Mouse (Mus musculus) kidney, embryonic 14.5 days (tissue): ENCODE data around the gene Junb. TPM values are rescaled to one million over a fixed set of nuclear protein-coding genes. Genes with fewer than 3 reads are reported as not detected.
A peak's percentile ranks its signal among the peaks of the same experiment; 100 is the strongest.

ENCODE experiments used
- ATAC-seq: fragments of 200-750 bp; cut with Nextera tagmentation; 2 replicates; pipeline ENCODE4 v1.8.0; 2017; ENCODE audit warnings: moderate number of reproducible peaks, mild to moderate bottlenecking, moderate TSS enrichment, moderate library complexity; ENCODE audit not compliant: low FRiP score, low TSS enrichment
- H3K27ac ChIP-seq: fragments of 300-500 bp; sonication (generic); 2 replicates; pipeline ENCODE4 v1.5.1; 2014; ENCODE audit warnings: low read depth, mild to moderate bottlenecking, low read length, moderate library complexity, mixed read lengths
- H3K27me3 ChIP-seq: fragments of 300-500 bp; sonication (generic); 2 replicates; pipeline ENCODE4 v1.6.1; 2014; ENCODE audit warnings: mild to moderate bottlenecking, low read length; ENCODE audit not compliant: control insufficient read depth, insufficient read depth
- H3K36me3 ChIP-seq: fragments of 300-500 bp; sonication (generic); 2 replicates; pipeline ENCODE4 v1.6.1; 2014; ENCODE audit warnings: low read length, mixed read lengths; ENCODE audit not compliant: control insufficient read depth, insufficient read depth
- H3K4me1 ChIP-seq: fragments of 300-500 bp; sonication (generic); 2 replicates; pipeline ENCODE4 v1.6.1; 2014; ENCODE audit warnings: low read length, mixed read lengths; ENCODE audit not compliant: control insufficient read depth, insufficient read depth
- H3K4me2 ChIP-seq: fragments of 300-500 bp; sonication (generic); replicated peaks from 2 replicates; pipeline ENCODE4 v1.6.1; 2014; ENCODE audit warnings: low read depth, mild to moderate bottlenecking, low read length
- H3K4me3 ChIP-seq: fragments of 300-500 bp; sonication (generic); 2 replicates; pipeline ENCODE4 v1.5.1; 2014; ENCODE audit warnings: mild to moderate bottlenecking, low read length
- H3K9ac ChIP-seq: fragments of 300-500 bp; sonication (generic); 2 replicates; pipeline ENCODE4 v1.6.1; 2014; ENCODE audit warnings: low read depth, mild to moderate bottlenecking, low read length, moderate library complexity
- H3K9me3 ChIP-seq: fragments of 300-500 bp; sonication (generic); 2 replicates; pipeline ENCODE4 v1.6.1; 2016; ENCODE audit warnings: low read length; ENCODE audit not compliant: control insufficient read depth
- WGBS: fragments of 180-500 bp; shearing (Covaris S2); extraction: QIAGEN DNeasy Blood & Tissue Kit; methylation state at CpG from one replicate; pipeline ENCODE4 v1.1.7; 2014; 5-methylcytosine and 5-hydroxymethylcytosine counted together
- polyA plus RNA-seq: library from polyadenylated mRNA; unstranded; fragments of >200 nt; fragmentation: Nextera tagmentation; extraction: Ambion mirVana; gene quantifications from 2 replicates; pipeline ENCODE4 v1.2.1, GENCODE M21; 2014

Gene Junb
- polyA plus RNA-seq, 1 experiment from 2014 or later, result 10.0 TPM

GRCm38 (mm10) chr8:84976763-84977434 is 1.6 kb downstream of the Junb start:
- H3K4me2 ChIP-seq, result peak overlapping the region; percentile 98
- H3K4me1 ChIP-seq, result peaks cover 50% of the 10 kb centered on the region
- ATAC-seq, result no peak

GRCm38 (mm10) chr8:84976031-84976762 is 2.3 kb downstream of the Junb start:
- ATAC-seq, result peak; percentile 84
- Histone ChIP-seq H3K4me2 (peak overlapping the region; percentile 98), H3K4me1 (peaks cover 44% of the 10 kb centered on the region), H3K4me3 (peak overlapping the region; percentile 58), H3K9ac (peak overlapping the region; percentile 57), H3K9me3 (no peaks in the 10 kb centered on the region), H3K36me3 (peaks cover 33% of the 10 kb centered on the region), H3K27me3 (no peaks in the 10 kb centered on the region; the same call in 1 of the 2 replicates), H3K27ac (peak overlapping the region; percentile 53; the same call in 1 of the 2 replicates)
- under 1% methylated on average over 57 of the region's 61 CpGs for WGBS

More at GRCm38 (mm10) chr8:84976763-84977434, 1.6 kb downstream of the Junb start:
- Histone ChIP-seq H3K27ac (no peak overlapping the region), H3K36me3 (peaks cover 26% of the 10 kb centered on the region), H3K4me3 (peak overlapping the region; percentile 58), H3K9ac (peak overlapping the region; percentile 68; the same call in 1 of the 2 replicates), H3K27me3 (no peaks in the 10 kb centered on the region; the same call in 1 of the 2 replicates), H3K9me3 (no peaks in the 10 kb centered on the region)
- WGBS, result 2% methylated on average over 25 of the region's 25 CpGs

GRCm38 (mm10) chr8:84975434-84975833 is 3.1 kb downstream of the Junb start:
- Histone ChIP-seq H3K27ac (no peak overlapping the region), H3K9ac (no peak overlapping the region), H3K4me1 (peaks cover 45% of the 10 kb centered on the region), H3K4me2 (peak overlapping the region; percentile 98; the same call in 1 of the 2 replicates), H3K9me3 (no peaks in the 10 kb centered on the region), H3K4me3 (no peak overlapping the region), H3K36me3 (peaks cover 38% of the 10 kb centered on the region), H3K27me3 (no peaks in the 10 kb centered on the region; the same call in 1 of the 2 replicates)
- no peak for ATAC-seq
- 31% methylated on average over 7 of the region's 7 CpGs for WGBS

- WGBS, result 83% methylated on average over 8 of the region's 8 CpGs
- H3K4me3 ChIP-seq, result no peak overlapping the region
- H3K27ac ChIP-seq, result no peak overlapping the region
- ATAC-seq, result no peak
- peaks cover 42% of the 10 kb centered on the region for H3K4me1 ChIP-seq
- H3K9ac ChIP-seq, result no peak overlapping the region
- no peaks in the 10 kb centered on the region for H3K9me3 ChIP-seq
- peaks cover 38% of the 10 kb centered on the region for H3K36me3 ChIP-seq
- no peaks in the 10 kb centered on the region; the same call in 1 of the 2 replicates for H3K27me3 ChIP-seq
- no peak overlapping the region for H3K4me2 ChIP-seq
These were observed 3.9 kb downstream of the Junb start for GRCm38 (mm10) chr8:84974543-84975142.

- WGBS, result 76% methylated on average over 4 of the region's 4 CpGs
- Histone ChIP-seq H3K4me2 (no peak overlapping the region), H3K36me3 (peaks cover 38% of the 10 kb centered on the region), H3K27me3 (no peaks in the 10 kb centered on the region; the same call in 1 of the 2 replicates), H3K9ac (no peak overlapping the region), H3K27ac (no peak overlapping the region), H3K4me1 (peaks cover 36% of the 10 kb centered on the region), H3K9me3 (no peaks in the 10 kb centered on the region), H3K4me3 (no peak overlapping the region)
- ATAC-seq, result no peak; the same call in 1 of the 2 replicates
These were observed 4.5 kb downstream of the Junb start for GRCm38 (mm10) chr8:84973803-84974542.

- Histone ChIP-seq H3K4me2 (no peak overlapping the region), H3K36me3 (peaks cover 38% of the 10 kb centered on the region), H3K27ac (no peak overlapping the region), H3K4me3 (no peak overlapping the region), H3K27me3 (no peaks in the 10 kb centered on the region; the same call in 1 of the 2 replicates), H3K9ac (no peak overlapping the region), H3K9me3 (no peaks in the 10 kb centered on the region), H3K4me1 (peaks cover 37% of the 10 kb centered on the region)
- no peak for ATAC-seq
- 93% methylated on average over 1 of the region's 1 CpGs for WGBS
These were observed 5.4 kb downstream of the Junb start for GRCm38 (mm10) chr8:84973079-84973478.

GRCm38 (mm10) chr8:84970913-84971312 is 7.6 kb downstream of the Junb start:
- peak overlapping the region; percentile 90; the same call in 1 of the 2 replicates for H3K9ac ChIP-seq
- H3K9me3 ChIP-seq, result no peaks in the 10 kb centered on the region
- no peaks in the 10 kb centered on the region for H3K27me3 ChIP-seq
- peak overlapping the region; percentile 69 for H3K4me2 ChIP-seq
- peaks cover 38% of the 10 kb centered on the region for H3K36me3 ChIP-seq
- ATAC-seq, result no peak
- WGBS, result 77% methylated on average over 5 of the region's 5 CpGs
- H3K27ac ChIP-seq, result no peak overlapping the region
- H3K4me1 ChIP-seq, result peaks cover 24% of the 10 kb centered on the region
- H3K4me3 ChIP-seq, result peak overlapping the region; percentile 76

- ATAC-seq, result no peak
- no peaks in the 10 kb centered on the region for H3K27me3 ChIP-seq
- peak overlapping the region; percentile 90 for H3K9ac ChIP-seq
- peaks cover 21% of the 10 kb centered on the region for H3K4me1 ChIP-seq
- peaks cover 38% of the 10 kb centered on the region for H3K36me3 ChIP-seq
- WGBS, result 7% methylated on average over 21 of the region's 21 CpGs
- H3K4me3 ChIP-seq, result peak overlapping the region; percentile 76
- peak overlapping the region; percentile 69 for H3K4me2 ChIP-seq
- H3K9me3 ChIP-seq, result no peaks in the 10 kb centered on the region
- peak overlapping the region; percentile 88 for H3K27ac ChIP-seq
These were observed 8.3 kb downstream of the Junb start for GRCm38 (mm10) chr8:84970135-84970790.
